Mouse (Mus musculus): ENCODE results near the gene Macf1.

- TF ChIP-seq CTCF (IDR thresholded peaks at IDR 0.05; ENCODE audit: control insufficient read depth, insufficient read depth, insufficient read length) (no peak), CEBPB (IDR thresholded peaks at IDR 0.05; ENCODE audit: low read depth) (no peak), MAX (IDR thresholded peaks at IDR 0.05) (no peak), MYOG (IDR thresholded peaks at IDR 0.05; ENCODE audit: control insufficient read depth, extremely low read depth, insufficient read length) (no peak), MYOD1 (IDR thresholded peaks at IDR 0.05; ENCODE audit: control insufficient read depth, insufficient read length, low read depth) (no peak)
These were observed 320.6 kb downstream of the Macf1 start for GRCm38 (mm10) chr4:123363555-123363954.
